Mouse (Mus musculus) cortical plate, adult 2 months (tissue): ENCODE measurements around the gene Olfr56.
"Not testable (repeated sequence)": the region's sequence is repeated elsewhere in the genome, so short reads cannot be mapped to it uniquely, and the experiment has no call there.

Experiments used
- CTCF ChIP-seq: fragments of 200-500 bp; IDR thresholded peaks from 2 replicates; pipeline ENCODE4 v1.5.1; 2011; ENCODE audit warnings: mild to moderate bottlenecking, control low read depth, low read length; ENCODE audit not compliant: insufficient read depth; ENCODE audit errors: extremely low read depth
- POLR2A ChIP-seq: fragments of 200-500 bp; IDR thresholded peaks from 2 replicates; pipeline ENCODE4 v1.6.1; 2011; ENCODE audit warnings: mild to moderate bottlenecking, low read length, control low read depth; ENCODE audit not compliant: insufficient read depth; ENCODE audit errors: extremely low read depth

GRCm38 (mm10) chr11:48988219-48988618, 9.5 kb downstream of the Olfr56 start:
- not testable (repeated sequence) for TF ChIP-seq CTCF, POLR2A
